Mouse (Mus musculus) activated CD4-positive, CD25-positive, alpha-beta regulatory T cell, adult 4 months (primary cell): ENCODE data around the gene Luc7l2. TPM values are rescaled to one million over a fixed set of nuclear protein-coding genes. Genes with fewer than 3 reads are reported as not detected.

Experiments
- ATAC-seq: one replicate; pipeline ENCODE4 v1.8.0; 2017
- polyA plus RNA-seq, 2 experiments: library from polyadenylated mRNA; unstranded; fragments of 100-300 nt; shearing (Covaris generic); gene quantifications; one replicate each; pipeline ENCODE4 v1.2.1; 2017

The Luc7l2 gene
- polyA plus RNA-seq, 2 experiments from 2014 or later: 101 to 117 TPM

DNA sequence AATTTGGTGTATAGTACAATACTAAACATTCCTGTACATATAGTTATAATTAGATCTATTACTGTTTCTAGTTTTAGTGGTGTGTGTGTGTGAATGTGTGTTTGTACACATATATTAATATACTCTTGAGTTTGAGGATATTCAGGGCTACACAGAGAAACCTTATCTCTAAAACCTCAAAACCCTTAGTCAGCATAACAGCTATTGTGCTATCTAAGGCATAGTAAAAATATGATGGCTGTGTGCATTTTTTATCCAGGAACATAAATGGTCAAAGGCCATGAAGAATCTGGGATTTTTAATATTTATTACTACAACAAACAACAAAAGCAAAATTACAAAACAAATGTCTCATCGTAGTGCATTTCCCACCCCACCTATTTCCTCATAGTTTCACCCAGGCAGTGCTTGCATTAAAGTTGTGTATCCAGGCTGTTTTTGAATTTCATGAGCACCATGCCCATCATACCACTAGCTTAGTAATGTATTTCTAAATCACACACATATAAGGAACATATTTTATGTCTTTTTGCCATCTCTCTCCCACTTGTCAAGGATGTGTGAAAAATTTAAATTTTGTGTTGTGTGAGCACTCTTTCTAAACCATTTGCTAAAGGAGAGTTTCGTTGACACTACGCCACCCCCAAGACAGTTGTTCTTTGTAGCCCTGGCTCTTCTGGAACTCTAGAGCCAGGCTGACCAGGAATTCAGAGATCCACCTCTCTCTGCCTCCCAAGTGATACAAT lies 29.2 kb downstream of the Luc7l2 start:
- no peak for ATAC-seq

DNA sequence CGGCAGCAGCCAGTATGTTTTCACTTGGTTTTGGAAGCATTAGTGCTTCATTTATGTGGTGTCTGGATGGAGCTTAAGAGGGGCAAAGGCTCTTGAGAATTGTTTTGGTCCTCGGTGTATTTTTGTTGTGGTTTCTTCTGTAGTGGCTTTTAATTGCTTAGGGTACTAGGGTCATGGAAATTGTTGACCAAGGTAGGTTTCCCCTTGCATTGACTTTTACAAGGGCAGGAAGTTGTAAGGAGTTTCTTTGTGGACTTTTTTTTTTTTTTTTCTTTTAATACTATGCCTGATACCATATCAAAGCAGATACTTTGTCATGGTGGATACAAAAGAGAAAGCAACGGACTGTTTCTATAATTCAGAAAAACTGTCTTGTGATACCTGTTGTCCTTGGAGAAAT lies 30.6 kb downstream of the Luc7l2 start:
- ATAC-seq: peak; percentile 83

DNA sequence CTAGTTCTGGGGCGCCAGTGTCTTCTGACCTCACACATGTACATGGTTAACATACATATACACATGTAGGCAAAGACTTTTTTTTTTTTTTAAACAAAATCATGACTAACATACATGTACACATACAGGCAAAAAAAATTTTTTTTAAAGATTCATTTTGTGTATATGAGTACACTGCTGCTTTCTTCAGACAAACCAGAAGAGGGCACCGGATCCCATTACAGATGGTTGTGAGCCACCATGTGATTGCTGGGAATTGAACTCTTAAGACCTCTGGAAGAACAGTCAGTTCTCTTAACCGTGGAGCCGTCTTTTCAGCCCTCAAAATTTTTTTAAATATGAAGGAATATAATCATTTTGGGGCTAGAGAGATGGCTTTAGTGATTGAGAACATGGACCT lies 46.3 kb downstream of the Luc7l2 start:
- ATAC-seq: no peak

- no peak for ATAC-seq
These were observed 58.8 kb downstream of the Luc7l2 start for GRCm38 (mm10) chr6:38609892-38610291.

- no peak for ATAC-seq
These were observed 71.3 kb downstream of the Luc7l2 start for GRCm38 (mm10) chr6:38622406-38622805.

DNA sequence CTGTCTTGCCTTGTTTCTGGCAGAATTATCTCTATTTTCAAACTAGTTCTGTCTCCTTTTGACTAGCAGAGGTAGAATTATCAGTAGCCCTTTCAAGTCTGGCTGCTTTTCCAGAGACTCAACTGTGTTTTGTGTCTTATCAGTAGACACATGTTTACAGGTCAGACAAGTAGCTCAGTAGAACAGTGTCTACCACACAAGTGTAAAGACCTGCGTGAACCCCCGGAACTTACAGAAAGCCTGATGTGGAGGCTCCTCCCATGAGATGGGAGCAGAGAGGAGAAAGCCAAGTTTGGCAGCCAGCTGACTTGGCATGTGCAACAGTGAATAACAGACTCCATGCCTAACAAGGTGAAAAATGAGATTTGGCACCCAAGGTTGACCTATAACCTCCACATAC lies 72.3 kb downstream of the Luc7l2 start:
- ATAC-seq: no peak

GRCm38 (mm10) chr6:38624439-38624838 lies 73.3 kb downstream of the Luc7l2 start:
- ATAC-seq: no peak

- ATAC-seq: no peak
These were observed 75.0 kb downstream of the Luc7l2 start for GRCm38 (mm10) chr6:38626086-38626485.

- ATAC-seq: no peak
These were observed 75.9 kb downstream of the Luc7l2 start for GRCm38 (mm10) chr6:38627081-38627480.

- ATAC-seq: no peak
These were observed 76.4 kb downstream of the Luc7l2 start for GRCm38 (mm10) chr6:38627486-38627885.

DNA sequence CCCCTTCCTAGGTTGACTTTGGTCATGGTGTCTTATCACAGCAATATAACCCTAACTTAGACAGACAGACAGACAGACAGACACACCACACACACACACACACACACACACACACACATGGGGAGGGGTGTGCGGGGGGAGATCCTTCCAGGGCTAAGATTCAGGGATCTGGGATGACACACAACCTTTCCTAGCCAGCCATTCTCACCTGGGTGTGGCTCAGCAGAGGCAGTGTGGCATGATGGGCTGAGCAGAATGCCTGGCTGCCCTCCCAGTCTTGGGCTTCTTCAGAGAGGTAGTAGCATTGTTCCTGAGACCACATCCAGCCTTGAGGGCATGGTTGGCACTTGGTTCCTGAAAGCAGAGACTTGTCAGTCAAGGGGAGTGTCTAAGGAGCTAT lies 78.4 kb downstream of the Luc7l2 start:
- ATAC-seq: no peak

DNA sequence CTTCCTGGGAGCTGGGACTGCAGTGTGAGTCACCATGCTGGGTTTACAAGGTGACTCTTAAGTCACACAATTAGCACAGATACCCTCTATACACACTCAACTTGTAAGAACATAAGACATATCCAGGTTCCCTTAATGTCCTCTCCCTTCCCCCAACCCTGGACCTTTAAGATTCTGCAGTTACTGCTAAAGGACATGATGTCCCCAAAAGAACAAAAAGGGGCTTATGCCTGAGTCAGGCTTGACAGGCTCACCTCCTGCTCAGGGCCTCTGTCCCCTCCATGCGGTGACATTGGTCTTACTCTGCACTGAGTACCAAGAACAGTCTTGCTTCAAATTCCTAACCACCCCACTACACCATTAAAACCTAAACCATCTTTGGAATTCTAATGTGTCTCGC lies 81.7 kb downstream of the Luc7l2 start:
- ATAC-seq: no peak

GRCm38 (mm10) chr6:38634461-38634860 lies 83.3 kb downstream of the Luc7l2 start:
- no peak for ATAC-seq

- no peak for ATAC-seq
These were observed 85.1 kb downstream of the Luc7l2 start for GRCm38 (mm10) chr6:38635941-38636851.

DNA sequence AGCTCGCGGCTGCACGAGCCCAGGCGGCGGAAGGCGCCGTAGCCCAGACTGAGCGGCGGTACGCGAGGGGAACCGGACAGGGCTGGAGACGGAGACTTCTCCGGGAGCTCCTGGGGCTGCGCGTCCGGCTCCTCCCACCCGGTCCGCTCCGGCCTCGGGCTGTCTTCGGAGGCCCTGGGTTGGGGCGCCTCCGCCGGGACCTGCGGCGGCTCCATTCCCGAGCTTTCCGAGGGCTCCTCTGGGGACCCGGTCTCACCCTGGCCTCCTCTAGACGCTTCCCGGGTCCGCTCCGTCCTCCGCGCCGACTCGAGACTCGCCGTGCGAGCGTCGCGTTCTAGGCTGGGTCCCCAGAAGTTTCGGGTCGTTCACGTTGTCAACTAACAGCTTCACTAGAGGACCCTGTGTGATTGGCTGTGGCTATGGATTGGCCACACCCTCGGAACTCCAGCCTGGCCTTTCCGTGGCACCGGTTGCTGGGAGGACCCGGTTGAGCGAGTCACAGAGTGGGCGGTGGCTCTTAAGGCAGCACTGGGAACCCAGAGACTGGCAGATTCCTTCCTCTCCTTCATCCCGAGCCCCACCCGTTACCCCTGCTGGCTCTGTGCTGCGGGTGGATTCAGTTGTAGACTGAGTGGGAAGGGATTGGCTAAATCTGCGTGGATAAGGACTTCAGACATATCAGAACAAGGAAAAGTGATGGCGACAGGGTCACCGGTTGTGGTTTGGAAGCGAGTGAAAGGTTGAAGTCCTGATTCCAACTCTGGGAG lies 85.9 kb downstream of the Luc7l2 start, which contains the start of gene Klrg2:
Gene Klrg2 (minus strand): TSS at position 391 of the 767 bp plus-strand sequence.
- ATAC-seq: peak; percentile 19

DNA sequence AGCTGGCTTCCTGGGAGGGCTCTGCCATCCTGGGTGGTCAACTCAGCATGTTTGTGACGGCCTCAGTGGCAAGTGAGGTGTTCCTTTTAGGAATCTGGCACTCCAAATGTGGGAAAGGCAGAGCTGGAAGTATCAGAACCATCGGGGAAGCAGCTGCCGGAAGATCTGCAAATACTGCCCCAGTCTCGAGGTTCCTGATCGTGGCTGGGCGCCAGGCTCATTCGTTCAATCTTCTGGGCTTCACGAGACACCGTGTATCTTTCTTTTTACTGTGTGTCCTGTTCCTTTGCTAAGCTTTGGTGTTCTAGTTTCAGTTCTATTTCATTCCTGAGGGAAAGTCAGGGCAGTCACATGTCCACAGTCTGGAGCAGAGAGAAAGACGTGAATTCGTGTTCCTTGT lies 89.3 kb downstream of the Luc7l2 start:
- no peak for ATAC-seq

GRCm38 (mm10) chr6:38641228-38641627 lies 90.1 kb downstream of the Luc7l2 start:
- no peak for ATAC-seq

GRCm38 (mm10) chr6:38641645-38642044 lies 90.5 kb downstream of the Luc7l2 start:
- no peak for ATAC-seq

GRCm38 (mm10) chr6:38642593-38642992 lies 91.5 kb downstream of the Luc7l2 start:
- no peak for ATAC-seq

- no peak for ATAC-seq
These were observed 91.9 kb downstream of the Luc7l2 start for GRCm38 (mm10) chr6:38643039-38643438.

DNA sequence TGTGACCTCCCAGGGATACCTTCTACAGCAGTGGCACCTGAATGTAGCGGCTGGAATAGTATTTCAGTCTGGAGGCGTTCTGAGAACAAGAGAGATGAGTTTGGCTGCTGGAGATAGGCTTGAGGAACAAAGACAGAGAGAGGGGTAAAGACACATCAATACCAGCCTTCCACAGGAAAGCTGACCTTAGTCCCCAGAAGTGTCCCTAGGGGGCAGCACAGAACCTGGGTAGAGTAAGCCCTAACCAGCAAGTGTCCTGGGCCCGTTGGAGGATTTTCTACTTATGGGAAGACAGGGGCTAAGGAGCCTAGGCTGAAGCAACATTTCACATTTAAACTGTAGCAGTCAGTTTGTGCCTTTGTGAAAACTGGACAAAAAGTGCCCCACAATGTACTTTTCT lies 98.4 kb downstream of the Luc7l2 start:
- no peak for ATAC-seq

GRCm38 (mm10) chr6:38650263-38650937 lies 99.3 kb downstream of the Luc7l2 start:
- peak; percentile 63 for ATAC-seq
